Mouse (Mus musculus) cortical plate, adult 2 months (tissue): ENCODE measurements around the gene Rhof.

Experiments
- CTCF ChIP-seq: fragments of 200-500 bp; IDR thresholded peaks from 2 replicates; pipeline ENCODE4 v1.5.1; 2011; ENCODE audit warnings: mild to moderate bottlenecking, control low read depth, low read length; ENCODE audit not compliant: insufficient read depth; ENCODE audit errors: extremely low read depth
- POLR2A ChIP-seq: fragments of 200-500 bp; IDR thresholded peaks from 2 replicates; pipeline ENCODE4 v1.6.1; 2011; ENCODE audit warnings: mild to moderate bottlenecking, low read length, control low read depth; ENCODE audit not compliant: insufficient read depth; ENCODE audit errors: extremely low read depth

DNA sequence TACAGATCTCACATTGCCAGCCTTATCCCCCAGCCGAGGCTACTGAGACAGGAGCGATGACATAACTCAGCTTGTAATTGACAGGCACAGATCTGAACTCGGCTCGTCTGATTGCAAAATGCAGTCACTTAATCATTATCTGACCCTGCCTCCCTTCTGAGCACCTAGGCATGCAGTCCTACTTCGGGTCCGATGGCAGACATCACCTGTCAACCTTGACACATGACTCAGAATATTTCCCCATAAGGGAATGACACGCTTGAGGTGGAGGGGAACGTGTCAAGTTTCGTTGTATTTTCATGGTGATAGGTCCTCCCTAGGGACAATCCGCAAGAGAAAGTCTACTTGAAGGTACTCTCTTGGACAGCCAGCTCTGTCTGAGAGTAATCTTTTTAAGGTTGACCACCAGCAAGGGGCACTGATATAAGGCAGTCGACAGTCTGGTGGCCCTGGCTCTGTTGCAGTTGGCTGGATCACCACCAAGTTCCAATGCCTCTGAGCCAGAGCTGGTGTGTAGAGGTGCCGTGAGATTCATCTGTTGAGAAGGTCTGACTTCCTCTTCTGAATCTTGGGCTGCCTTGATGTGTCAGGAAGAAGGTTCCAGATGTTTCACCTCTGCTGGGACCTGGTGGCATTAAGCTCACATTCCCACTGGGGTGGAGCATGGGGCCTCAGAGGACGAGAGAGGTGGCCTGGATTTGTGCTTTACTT is 49.0 kb downstream of the Rhof start:
- TF ChIP-seq CTCF: no peak
- TF ChIP-seq POLR2A: no peak
